Mouse (Mus musculus): Measurements from ENCODE around the gene Gpatch1. TPM values are rescaled to one million over a fixed set of nuclear protein-coding genes. Genes with fewer than 3 reads are reported as not detected.
"Not testable (repeated sequence)": the region's sequence is repeated elsewhere in the genome, so short reads cannot be mapped to it uniquely, and the experiment has no call there.

Gene Gpatch1
- total RNA-seq, 2 experiments from 2014 or later = 2.9 to 3.0 TPM

- no peak for ATAC-seq (replicated peaks; ENCODE audit: low FRiP score, poor library complexity, severe bottlenecking)
These were observed 59.9 kb downstream of the Gpatch1 start for GRCm38 (mm10) chr7:35258294-35258693.

- ATAC-seq (replicated peaks; ENCODE audit: low FRiP score, poor library complexity, severe bottlenecking) = no peak; the same call in 1 of the 2 replicates
These were observed 66.1 kb downstream of the Gpatch1 start for GRCm38 (mm10) chr7:35252041-35252558.

DNA sequence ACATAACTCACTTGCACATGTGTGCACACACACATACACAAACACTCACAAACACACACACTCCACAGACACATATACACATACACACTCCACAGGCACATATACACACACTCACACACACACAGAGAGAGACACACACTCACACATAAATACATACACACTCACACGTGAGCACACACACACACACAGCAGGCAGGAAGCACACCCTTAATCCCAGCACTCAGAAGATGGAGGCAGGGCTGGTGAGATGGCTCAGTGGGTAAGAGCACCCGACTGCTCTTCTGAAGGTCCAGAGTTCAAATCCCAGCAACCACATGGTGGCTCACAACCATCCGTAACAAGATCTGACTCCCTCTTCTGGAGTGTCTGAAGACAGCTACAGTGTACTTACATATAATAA lies 80.3 kb downstream of the Gpatch1 start:
- ATAC-seq (replicated peaks; ENCODE audit: low FRiP score, poor library complexity, severe bottlenecking) = not testable (repeated sequence)

- ATAC-seq (replicated peaks; ENCODE audit: low FRiP score, poor library complexity, severe bottlenecking) = no peak
These were observed 82.9 kb downstream of the Gpatch1 start for GRCm38 (mm10) chr7:35235308-35235707.

DNA sequence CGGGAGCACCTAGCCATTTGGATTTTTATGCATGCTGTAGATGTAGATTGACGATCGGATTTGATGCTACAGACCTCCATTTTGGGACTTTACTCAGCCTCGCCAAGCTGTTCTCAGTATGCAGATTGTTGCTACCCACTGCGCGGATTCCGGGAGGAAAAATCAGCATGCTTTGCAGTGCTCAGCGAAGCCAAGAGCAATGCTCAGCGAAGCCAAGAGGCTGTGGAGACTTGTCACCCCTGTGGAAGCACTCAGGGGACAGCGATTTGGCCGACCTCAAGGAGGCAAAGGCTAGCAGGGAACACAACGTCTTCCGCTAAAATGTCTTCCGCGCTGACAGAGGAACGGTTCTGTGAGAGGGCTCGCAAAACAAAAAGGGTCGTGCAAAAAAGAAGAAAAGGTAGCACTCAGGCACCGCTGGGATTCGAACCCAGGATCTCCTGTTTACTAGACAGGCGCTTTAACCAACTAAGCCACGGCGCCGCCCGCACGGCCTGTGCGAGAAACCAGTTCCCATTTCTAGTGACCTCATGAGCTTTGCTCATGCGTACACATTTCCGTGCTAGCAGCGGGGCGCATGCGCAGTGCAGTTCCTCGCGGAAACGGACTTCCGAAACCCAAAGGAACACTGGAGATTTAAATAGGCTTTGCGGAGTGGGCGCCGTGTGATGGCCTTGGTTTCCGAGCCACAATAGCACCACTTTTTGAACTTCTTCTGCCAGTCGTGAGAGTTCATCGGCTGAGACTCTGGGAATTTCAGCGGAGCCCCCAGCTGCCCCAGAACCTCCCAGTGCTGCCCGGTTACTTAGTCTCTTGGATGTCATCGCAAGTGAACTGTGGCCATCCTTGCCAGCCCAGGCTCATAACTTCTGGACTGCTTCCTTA lies 83.6 kb downstream of the Gpatch1 start:
- peak; percentile 90 for ATAC-seq (replicated peaks; ENCODE audit: low FRiP score, poor library complexity, severe bottlenecking)

DNA sequence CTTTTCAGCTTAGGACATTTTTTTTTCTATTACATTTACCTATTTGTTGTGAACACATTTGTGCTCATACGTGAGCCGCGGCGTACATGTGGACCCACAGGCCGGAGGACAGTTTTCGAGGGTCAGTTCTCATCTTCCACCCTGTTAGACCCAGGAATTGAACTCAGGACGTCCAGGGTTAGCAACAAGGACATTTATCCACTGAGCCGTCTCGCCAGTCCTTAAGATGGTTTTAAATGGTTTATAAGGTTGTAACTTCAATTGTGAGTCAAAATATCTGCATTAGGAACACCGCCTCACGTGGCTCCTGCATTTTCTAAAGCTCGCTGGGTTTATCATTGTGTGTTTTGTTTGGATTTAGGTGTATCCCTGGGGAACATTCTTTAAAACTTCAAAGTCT lies 84.4 kb downstream of the Gpatch1 start:
- ATAC-seq (replicated peaks; ENCODE audit: low FRiP score, poor library complexity, severe bottlenecking) = no peak

GRCm38 (mm10) chr7:35232796-35233455 lies 85.3 kb downstream of the Gpatch1 start:
- ATAC-seq (replicated peaks; ENCODE audit: low FRiP score, poor library complexity, severe bottlenecking) = no peak

- ATAC-seq (replicated peaks; ENCODE audit: low FRiP score, poor library complexity, severe bottlenecking) = no peak
These were observed 87.9 kb downstream of the Gpatch1 start for GRCm38 (mm10) chr7:35230333-35230732.

Other genes with a start within 250 kb of the Gpatch1 start
- 8.3 and 9.6 TPM in 2 replicates for gene Cebpa, start 199.1 kb downstream of the Gpatch1 start, total RNA-seq (2015; ENCODE audit: low replicate concordance)
- 0.30 and 1.3 TPM in 2 replicates for gene Cebpa, start 199.1 kb downstream of the Gpatch1 start, total RNA-seq (2017; ENCODE audit: low replicate concordance)
- gene Slc7a10, start 132.1 kb downstream of the Gpatch1 start, total RNA-seq (2015; ENCODE audit: low replicate concordance) = not detected in 2 replicates
- not detected in 2 replicates for gene Slc7a10, start 132.1 kb downstream of the Gpatch1 start, total RNA-seq (2017; ENCODE audit: low replicate concordance)
- gene Lrp3, start 102.9 kb downstream of the Gpatch1 start, total RNA-seq (2015; ENCODE audit: low replicate concordance) = not detected in 2 replicates
- not detected in 2 replicates for gene Lrp3, start 102.9 kb downstream of the Gpatch1 start, total RNA-seq (2017; ENCODE audit: low replicate concordance)
- gene Rhpn2, start 15.7 kb upstream of the Gpatch1 start, total RNA-seq (2015; ENCODE audit: low replicate concordance) = not detected in 2 replicates
- gene Rhpn2, start 15.7 kb upstream of the Gpatch1 start, total RNA-seq (2017; ENCODE audit: low replicate concordance) = not detected in 2 replicates
- 10.5 and 17.6 TPM in 2 replicates for gene Faap24, start 78.4 kb upstream of the Gpatch1 start, total RNA-seq (2015; ENCODE audit: low replicate concordance)
- gene Faap24, start 78.4 kb upstream of the Gpatch1 start, total RNA-seq (2017; ENCODE audit: low replicate concordance) = 14.1 and 16.3 TPM in 2 replicates
- gene Cep89, start 78.6 kb upstream of the Gpatch1 start, total RNA-seq (2015; ENCODE audit: low replicate concordance) = 39.0 and 47.2 TPM in 2 replicates
- gene Cep89, start 78.6 kb upstream of the Gpatch1 start, total RNA-seq (2017; ENCODE audit: low replicate concordance) = 56.1 and 118 TPM in 2 replicates
- gene Slc7a9, start 130.4 kb upstream of the Gpatch1 start, total RNA-seq (2015; ENCODE audit: low replicate concordance) = not detected in 2 replicates
- gene Slc7a9, start 130.4 kb upstream of the Gpatch1 start, total RNA-seq (2017; ENCODE audit: low replicate concordance) = not detected in 2 replicates
- 3.4 TPM in 1 of 2 replicates, not detected in the other for gene Tdrd12, start 219.3 kb upstream of the Gpatch1 start, total RNA-seq (2015; ENCODE audit: low replicate concordance)
- gene Tdrd12, start 219.3 kb upstream of the Gpatch1 start, total RNA-seq (2017; ENCODE audit: low replicate concordance) = not detected in 2 replicates
- gene Nudt19, start 237.9 kb upstream of the Gpatch1 start, total RNA-seq (2015; ENCODE audit: low replicate concordance) = 129 and 165 TPM in 2 replicates
- gene Nudt19, start 237.9 kb upstream of the Gpatch1 start, total RNA-seq (2017; ENCODE audit: low replicate concordance) = 36.3 and 55.8 TPM in 2 replicates

Data from erythroid progenitor cell, adult 5-6 weeks (primary cell).